Mouse (Mus musculus): ENCODE data around the gene Nebl. TPM values are rescaled to one million over a fixed set of nuclear protein-coding genes. Genes with fewer than 3 reads are reported as not detected.

The Nebl gene
- total RNA-seq, 2 experiments from 2014 or later: 1.4 to 2.3 TPM

DNA sequence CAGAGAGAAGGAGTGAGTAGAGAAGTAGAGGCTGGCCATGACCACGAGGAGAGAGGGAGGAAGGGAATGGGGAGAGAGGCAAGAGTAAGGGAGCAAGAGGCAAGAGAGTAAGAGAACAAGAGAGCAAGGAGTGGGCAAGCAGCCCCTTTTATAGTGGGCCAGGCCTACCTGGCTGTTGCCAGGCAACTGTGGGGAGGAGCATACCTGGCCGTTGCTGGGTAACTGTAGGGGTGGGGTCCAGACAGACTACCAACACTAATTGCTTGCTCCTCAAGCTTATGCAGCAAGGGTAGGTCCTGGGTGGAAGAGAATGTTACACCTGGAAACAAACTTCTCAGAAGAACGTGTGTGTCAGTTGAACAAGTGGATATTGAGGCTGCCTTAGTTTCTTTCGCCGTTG is 20.0 kb downstream of the Nebl start:
- intact Hi-C loops (cut with DNase I): no loop called here
- DNase-seq: no peak

DNA sequence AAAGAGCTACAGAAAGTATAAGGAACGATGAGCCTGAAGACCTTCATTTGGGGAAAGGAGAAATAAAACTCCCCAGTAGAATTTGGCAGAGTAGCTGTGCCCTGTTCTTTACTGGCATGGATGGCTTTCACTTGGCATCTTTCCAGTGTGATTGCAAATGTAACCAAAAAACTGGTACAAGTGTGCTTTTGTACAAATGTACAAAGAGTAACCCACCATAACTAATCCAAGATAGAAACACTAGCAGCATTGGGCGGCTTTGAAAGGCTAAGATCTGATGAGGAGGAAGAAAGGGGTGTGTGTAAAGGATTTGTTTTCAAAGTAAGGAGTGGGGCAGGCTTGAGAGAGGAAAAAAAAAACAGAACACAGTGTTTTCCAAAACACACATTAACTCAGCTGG is 21.2 kb downstream of the Nebl start:
- intact Hi-C loops (cut with DNase I): no loop called here
- DNase-seq: no peak

DNA sequence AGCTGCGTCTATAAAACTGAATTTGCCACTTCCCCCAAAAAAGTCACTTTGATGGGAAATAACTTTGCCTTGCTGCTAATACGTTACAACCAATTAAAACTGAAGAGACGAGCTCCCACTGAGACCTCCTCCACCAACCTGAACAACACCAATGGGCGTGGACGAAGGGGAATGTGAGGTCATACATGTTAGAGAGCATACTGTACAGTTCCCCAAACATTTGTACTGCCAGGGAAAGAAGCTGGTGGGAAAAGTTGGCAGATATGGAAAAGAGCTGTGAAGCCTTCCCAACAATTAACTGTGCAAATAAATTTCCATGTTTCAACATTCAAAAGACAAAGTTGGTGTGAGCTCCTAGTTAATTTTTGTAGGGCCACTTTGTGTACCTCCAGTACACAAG is 25.3 kb downstream of the Nebl start:
- intact Hi-C loops (cut with DNase I): no loop called here
- no peak for DNase-seq

DNA sequence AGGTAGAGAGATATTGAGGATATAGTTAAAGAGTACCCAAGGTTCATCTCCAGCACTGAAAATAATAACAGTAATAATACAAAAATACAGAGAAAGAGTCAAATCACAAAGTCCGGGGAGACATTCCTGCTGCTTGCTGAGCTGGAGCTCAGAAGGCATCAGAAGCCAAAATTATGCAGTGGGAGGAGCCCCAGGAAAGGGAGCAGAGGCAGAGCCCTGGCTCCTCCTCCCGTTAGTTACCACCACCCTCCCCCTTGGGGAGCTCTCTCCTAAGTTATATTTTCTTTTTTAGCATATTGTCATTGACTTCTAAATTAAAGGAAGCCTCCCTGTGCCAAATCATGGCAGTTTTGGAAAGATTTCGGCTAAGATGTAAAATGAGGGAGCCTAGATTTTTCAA is 25.8 kb downstream of the Nebl start:
- intact Hi-C loops (cut with DNase I): no loop called here

DNA sequence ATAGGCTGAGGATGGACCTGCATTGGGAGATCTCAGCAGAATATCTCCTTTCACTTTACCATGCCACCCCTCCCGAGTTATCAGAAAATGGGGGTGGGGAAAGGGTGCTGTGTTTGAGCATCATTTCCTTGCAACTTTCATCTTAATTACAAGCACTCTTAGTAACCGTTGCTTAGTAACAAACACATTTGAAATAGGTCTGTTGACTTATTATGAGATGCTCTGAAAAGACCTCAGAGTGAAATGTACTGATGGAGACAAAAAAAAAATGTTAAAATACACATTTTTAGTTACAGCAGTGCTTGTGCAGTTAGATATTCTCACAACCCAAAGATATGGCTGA is 28.1 kb downstream of the Nebl start:
- DNase-seq: no peak
- intact Hi-C loops (cut with DNase I): no loop called here

More for the DNA sequence above, 25.8 kb downstream of the Nebl start:
- no peak for DNase-seq

DNA sequence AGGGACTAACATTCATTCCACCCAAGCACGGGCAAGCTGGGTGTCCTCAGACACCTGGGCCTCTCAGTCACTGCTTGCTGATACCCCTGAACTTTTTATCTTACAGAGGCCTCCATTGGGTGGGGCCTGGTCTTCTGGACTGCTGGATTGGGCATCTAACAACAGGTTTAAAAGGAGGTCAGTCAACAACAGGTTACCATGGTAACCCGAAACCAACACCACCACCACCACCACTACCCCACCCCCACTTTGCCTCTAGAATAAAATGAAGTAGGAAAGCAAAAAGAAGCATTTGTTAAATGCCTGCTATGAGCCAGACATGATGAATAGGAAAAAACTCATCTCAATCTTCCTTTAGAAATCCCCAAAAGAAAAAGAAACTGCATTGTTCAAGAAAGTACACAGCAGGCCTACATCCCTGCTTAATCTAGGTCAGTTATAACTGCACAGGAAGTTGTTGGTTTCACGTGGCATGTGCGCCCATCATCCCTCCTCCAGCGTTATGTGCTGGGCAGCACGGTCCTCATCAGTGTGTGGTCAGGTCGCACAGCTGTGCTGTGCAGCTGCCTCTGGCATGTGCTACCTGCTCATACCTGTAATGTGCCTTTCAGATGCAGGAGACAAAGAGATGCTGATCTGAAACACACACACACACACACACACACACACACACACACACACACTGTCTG is 28.6 kb downstream of the Nebl start:
- intact Hi-C loops (cut with DNase I): no loop called here
- no peak for DNase-seq

DNA sequence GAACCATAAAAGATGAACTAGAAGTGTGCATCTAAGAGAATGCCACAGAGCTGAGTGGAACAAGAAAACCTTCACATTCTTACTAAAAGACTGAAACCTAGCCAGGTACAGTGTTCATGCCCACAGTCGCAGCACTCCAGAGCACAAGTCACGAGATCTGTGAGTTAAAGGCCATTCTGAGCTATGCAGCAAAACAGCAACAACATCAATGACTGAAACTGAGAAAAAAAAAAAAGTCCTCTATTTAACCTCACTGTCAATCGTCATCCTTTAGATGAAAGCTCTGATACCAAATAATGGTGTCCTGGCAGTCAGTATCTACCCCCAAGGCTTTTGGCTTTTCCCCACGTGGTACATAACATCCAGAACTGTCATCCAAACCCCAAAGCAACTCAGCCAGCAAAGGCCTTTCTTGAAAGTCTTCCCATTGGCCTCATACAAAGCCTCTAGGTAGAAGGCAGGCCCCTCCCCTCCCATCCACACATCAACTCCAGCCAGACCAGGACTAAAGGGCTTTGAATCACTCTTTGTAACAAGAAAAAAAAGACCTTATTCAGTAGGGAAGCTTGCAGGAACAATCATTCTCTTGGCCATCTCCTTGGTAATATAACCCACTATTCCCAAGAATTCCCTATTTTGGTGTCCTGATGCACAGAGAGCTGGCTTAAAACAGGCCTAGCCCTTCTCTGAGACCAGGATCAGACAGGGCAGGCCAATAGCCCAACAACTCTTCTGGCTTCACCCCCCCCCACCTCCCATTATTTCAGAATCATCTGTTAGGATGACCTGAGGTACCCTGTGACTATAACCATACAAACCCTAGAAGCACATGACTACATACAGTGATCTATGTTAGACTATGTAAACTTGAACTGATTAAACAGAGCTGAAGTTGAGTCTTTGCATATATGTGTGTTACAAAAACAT is 32.8 kb downstream of the Nebl start:
- no peak for DNase-seq
- intact Hi-C loops (cut with DNase I): no loop called here

DNA sequence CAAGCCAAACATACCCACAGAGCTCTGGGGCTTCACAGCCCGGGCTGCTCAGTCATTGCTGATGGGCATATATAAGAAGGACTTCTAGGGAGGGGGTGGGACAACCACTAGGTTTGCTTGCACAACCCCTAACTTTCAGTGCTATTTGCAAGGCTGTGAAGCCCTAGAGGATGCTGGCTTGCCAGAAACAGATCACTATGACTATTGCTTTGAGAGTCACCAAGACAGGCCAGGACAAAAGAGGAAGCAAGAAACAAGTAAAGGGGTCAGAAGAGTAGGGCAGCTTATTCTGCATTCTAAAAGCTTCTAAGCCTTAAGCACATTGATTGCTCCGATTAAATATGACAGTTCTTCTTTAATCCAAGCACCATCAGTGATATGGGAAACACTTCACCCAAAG is 38.3 kb downstream of the Nebl start:
- intact Hi-C loops (cut with DNase I): no loop called here
- no peak for DNase-seq

DNA sequence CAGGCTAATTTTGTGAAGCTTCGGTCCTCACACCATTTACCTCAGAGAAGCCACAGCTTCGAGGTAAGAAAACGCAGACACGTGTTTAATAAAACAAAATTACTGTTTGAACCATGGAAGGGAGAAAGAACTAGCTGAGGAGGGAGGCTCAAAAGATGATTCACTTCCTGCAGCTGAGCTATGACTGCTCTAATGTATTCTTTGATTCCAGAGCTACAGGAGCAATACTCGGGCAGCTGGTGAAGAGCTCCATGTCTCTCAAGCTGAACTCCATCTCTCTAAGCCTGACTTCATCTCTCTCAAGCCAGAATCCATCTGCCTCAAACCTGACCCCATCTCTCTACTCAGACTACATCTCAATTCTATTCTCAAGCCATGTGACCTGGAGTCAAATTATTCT is 41.0 kb downstream of the Nebl start:
- intact Hi-C loops (cut with DNase I): no loop called here
- DNase-seq: no peak

DNA sequence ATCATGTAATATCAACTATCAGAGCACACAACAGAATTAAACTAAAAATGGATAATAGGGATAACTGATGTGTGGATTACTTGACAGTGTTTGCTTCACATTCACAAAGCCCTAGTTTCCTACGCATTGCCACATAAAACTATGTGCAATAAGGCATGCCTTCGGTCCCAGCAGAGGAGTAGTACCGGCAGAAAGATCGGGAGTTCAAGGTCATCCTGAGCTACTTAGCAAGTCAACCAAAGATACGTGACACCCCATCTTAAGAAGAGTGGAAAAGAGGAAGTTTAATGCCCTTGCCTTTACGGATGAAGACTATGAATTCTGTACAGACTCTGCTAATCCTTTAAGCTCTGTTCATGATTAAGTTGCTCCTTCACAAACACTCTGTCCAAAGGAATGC is 44.1 kb downstream of the Nebl start:
- intact Hi-C loops (cut with DNase I): no loop called here

DNA sequence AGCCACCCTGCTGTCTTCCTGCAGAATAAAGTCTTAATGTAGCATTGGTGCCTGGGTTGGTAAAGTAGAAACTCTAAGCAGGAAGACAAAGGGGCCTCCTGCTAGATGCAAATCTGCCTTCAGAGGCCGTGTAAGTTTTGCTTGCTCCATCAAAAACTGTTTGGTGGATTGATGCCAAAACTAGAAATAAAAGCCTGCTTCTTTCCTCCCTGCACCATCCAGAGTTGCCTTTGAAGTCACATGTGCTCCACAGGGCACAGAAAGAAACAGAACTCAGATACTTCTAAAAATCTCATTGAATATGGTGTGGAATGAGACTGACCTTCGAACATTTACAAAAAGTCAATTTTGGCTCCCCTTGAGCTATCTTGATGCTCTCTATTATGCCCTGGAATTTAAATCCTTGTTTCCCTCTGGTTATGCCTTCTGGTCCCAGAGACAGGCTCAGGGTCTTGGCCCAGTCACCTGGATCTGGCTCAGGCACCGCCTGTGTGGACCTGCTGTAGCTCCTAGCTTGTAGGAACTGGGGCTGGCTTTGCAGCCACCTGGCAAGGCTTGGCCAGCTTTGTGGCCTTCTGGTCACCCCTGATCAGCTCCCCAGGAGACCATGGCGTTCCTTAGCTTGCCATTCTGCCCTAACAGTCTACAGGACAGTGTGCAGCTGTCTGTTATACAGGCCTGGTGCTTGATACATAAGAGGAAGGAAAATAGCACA is 47.8 kb downstream of the Nebl start:
- intact Hi-C loops (cut with DNase I): no loop called here
- DNase-seq: no peak

More for the DNA sequence above, 44.1 kb downstream of the Nebl start:
- DNase-seq: no peak

DNA sequence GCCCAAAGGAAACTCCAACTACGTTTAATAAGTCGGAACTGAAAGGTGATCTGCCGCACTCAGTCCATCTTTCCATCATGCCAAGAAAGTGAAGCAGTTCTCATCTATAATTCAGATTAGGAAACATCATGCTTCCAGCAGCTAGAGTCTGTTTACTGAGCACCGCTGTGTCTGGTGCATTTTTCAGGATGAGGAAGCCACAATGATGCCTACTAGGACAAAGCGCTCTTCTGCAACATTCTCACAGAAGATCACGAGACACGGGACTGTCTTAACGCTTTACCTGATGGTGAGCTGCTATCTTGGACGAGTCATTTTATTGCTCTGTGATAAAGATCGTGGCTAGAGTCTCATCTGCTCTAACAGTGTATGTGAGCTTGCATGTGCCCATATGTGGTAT is 59.1 kb downstream of the Nebl start:
- intact Hi-C loops (cut with DNase I): no loop called here

DNA sequence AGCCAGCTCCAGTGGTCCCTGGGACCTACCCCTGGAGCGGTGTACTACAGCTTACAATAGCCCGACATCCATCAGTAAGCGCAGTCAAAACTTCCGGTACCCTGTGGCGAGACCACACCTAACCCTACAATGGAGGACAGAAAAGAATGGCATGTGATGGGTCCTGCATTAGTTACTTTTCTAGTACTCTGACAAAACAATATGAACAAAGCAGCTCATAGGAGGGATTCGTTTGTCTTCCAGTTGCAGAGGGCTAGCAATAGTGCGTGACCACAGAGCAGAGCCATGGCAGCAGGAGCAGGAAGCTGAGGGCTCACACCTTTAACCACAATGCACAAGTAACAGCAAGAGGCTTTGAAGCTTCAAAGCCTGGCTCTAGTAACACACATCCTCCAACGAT is 59.7 kb downstream of the Nebl start:
- intact Hi-C loops (cut with DNase I): no loop called here
- no peak for DNase-seq

More for the DNA sequence above, 59.1 kb downstream of the Nebl start:
- no peak for DNase-seq

DNA sequence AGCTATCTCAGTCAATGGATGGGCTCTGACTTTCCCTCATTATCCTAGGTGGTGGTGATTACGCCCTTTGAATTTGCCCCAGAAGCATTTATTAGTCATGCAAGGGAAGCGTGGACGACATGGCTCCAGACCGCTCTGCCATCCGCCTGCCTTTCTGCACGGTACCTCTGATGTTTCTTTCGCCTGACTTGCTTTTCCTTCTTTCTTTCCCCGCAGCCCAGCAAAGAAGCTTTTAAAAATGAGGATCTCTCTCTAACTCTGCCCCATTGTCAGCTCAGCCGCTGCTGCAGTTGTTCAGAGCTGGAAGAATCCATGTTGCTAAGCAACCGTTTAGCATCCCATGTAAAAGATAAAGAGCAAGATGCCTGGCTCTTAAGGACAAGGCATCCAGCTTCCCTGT is 61.3 kb downstream of the Nebl start:
- intact Hi-C loops (cut with DNase I): no loop called here
- no peak for DNase-seq

DNA sequence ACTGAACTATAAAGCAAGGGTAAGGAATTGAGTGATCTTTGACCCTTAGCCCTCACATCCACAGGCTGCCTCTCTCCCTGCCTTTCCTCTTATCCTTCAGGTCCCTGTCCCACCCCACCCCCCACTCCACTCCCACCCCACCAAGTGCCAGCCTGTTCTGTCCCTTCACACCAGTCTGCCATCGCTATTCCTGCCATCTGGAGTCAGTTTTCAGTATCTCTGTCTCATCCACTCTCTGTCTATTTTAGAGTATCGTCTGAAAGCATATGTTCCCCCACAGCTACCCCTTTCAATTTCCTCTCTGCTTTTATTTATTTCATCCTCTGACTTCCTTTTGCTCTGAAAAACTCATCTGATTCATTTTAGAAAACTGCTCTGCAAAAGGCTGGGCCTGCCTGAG is 62.3 kb downstream of the Nebl start:
- intact Hi-C loops (cut with DNase I): no loop called here
- DNase-seq: no peak

DNA sequence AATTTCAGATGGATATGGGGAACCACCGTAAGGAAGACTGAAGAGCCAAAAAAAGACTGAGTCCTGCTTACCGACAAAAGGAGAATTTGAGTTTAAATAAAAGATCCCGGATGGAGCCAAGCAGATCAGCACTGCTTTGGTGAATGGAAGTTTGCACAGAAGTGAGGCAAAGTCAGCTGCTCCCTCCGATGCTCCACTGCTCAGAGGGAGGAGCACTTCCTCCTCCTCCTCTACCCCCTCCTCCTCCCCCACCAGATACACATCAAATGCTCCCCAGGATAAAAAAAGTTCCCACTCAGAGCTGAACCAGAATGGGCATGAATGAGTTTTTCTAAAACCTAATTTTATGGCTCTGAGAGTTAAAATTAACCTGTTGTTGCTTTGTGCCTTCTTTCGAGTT is 73.1 kb downstream of the Nebl start:
- intact Hi-C loops (cut with DNase I): no loop called here
- DNase-seq: no peak

DNA sequence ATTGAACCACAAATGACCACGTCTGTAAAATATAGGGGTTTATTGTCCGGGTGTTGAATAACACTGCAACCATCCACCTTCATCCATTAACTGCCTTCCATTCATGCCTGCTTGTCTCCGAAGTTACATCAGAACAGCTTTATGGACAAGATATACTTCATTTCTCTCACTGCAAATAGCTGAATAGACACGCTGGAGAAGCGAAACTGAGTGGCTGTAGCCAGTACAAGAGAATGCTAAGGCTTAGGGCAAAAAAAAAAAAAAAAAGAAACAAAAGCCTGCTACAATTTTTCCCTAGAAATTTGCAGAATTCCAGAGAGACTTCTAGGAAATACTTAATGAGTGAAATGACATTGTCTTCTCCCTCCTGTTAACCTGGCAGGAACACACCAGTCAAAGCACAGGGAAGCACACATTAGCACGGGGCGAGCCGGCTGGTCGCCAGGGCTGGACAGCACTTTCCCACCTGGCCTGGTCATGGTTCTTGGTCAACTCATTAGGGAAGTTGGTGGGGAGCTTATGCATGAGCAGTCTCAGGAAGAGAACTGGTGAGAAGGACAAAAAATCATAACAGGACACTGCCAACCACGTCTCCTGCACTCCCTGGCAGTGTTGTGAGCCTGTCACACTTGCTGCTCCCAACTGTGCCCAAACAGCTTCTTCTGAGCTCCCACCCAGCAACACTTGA is 81.0 kb downstream of the Nebl start:
- intact Hi-C loops (cut with DNase I): no loop called here
- DNase-seq: no peak

DNA sequence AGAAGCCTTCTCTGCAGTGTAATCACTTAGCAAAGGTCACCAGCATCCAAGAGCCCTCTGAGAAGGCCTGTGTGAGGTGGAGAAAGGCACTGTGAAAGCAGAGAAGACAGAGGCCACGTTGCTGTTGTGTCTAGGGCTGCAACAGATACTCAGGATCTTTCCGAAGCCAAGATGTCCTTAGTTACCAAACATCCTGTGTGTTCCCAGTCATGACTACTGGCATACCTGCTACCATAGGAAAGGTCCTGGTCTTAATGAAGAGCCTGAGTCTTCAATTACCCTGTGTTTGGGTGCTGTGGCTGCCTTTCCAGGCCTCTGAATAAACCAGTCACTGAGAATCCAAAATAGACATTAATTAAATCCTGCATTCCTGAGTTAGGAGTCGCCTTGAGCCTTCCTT is 81.5 kb downstream of the Nebl start:
- intact Hi-C loops (cut with DNase I): loop anchor here (10.0 kb wide), 1 partner anchor 695 kb away; no protein-coding TSS in a partner anchor
- DNase-seq: no peak

DNA sequence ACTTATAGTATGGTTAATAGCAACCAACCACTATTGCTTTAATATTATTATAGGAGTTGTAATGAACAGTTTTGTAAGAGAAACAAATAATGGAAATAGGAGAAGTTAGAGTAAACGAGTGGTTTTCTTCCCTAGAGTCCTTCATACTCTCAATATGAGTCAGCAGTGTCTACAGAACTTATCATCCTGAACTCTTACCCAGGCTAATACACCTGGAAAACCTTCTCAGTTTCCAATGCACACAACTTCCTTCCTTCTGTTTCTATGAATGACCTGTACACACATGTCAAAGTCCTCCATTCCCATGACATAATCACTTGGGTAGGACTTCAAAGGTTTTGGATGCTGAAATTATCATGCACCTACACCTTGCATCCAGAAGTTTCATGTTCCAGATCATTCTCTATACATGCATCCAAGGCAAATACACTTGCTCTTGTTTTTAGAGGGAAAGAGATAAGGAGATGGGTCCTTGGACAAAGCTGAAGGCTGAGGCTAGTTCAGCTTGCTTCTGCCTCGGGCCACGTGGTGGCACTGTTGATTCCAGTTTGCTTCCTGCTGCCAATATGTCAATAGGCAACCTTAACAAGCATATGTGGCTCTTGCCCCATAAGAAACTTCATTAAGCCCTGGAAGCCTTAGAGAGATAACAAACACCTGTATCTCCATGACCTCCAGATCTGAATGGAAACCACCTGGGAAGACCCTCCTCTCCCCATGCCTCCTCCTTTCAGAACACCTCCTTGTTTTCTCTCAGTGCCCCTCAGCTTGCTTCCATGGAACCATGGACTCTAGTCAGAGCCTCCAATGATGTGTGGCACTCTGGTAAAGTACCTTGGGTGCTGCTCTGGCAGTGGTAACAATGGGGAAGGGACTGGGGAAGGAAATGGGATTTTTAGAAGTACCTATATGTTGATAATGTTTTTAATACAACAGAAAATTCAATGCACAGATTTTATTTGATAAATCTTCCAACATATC is 86.7 kb downstream of the Nebl start:
- DNase-seq: peak; percentile 14 to 19
- intact Hi-C loops (cut with DNase I): loop anchor here (5.0 to 10.0 kb wide), 2 partner anchors 198 to 700 kb away; no protein-coding TSS in a partner anchor
